Comparison of ENCODE assay signal across 22 mouse cellular contexts in the genomic region with DNA sequence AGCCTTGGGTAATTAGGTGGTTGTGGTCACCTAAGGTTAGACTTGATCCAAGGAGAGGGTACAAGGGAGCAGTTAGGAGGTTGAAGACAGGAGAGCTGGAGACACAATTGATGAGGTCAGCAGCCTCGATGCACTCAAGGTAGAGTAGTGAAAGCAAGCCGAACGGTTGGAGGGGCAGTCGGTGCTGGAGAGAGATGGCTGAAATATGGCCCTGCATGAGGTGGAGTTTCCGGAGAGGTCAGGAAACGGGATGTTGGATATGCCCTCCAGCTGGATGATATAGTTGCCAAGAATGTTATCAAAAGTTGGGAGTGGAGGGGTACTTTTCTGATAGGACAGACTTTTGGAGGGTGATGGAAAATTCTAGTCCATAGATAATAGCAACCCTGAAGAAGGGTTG. TPM values are rescaled to one million over a fixed set of nuclear protein-coding genes. Genes with fewer than 3 reads are reported as not detected.
DNase-seq lines count a peak whose midpoint lies in the region; ATAC-seq lines count a peak whose summit lies in the region.
"Had no signal": no experiment of that assay in that cellular context is flagged by ENCODE, and none has a peak within 500 bp of the region (broad histone marks: within the 10 kb centered on the region; RNA-seq: fewer than 3 reads in every experiment).

No protein-coding gene starts in this region.

- H3K9ac ChIP-seq in heart, embryonic 11.5 days (ENCODE audit: low read depth, low read length) = no peak overlapping the region
- H3K9ac ChIP-seq in kidney, embryonic 16.5 days (replicated peaks; ENCODE audit: low read length) = no peak overlapping the region
- H3K9ac ChIP-seq: forebrain, embryonic 15.5 days; hindbrain, embryonic 14.5 days; liver, embryonic 13.5 days had no signal

- DNase-seq in heart, postnatal 25 days (ENCODE audit: low spot score) = no peak
- DNase-seq in kidney, postnatal 10 days = no peak
- DNase-seq in left cerebral cortex, postnatal 10 days (ENCODE audit: extremely low spot score in 1 of 2, low spot score in 2 of 2) = no peak
- DNase-seq: adrenal gland, postnatal 36 days; cerebellum, adult 9-11 months; gastrocnemius, postnatal 10 days; liver, embryonic 13.5 days; lung, adult 2 months had no signal

- H3K4me2 ChIP-seq in heart, embryonic 11.5 days = peak overlapping the region; percentile 10
- peak overlapping the region; percentile 4; the same call in 1 of the 2 replicates for H3K4me2 ChIP-seq in kidney, embryonic 16.5 days (replicated peaks; ENCODE audit: low read depth, low read length)
- H3K4me2 ChIP-seq: forebrain, embryonic 15.5 days; hindbrain, embryonic 14.5 days; liver, embryonic 13.5 days; midbrain, embryonic 11.5 days had no signal

- intact Hi-C loops in heart, postnatal 25 days (cut with DNase I) = no loop called here
- intact Hi-C loops in left cerebral cortex, postnatal 10 days (cut with DNase I) = no loop called here

- no peaks in the 10 kb centered on the region for H3K27me3 ChIP-seq in heart, embryonic 11.5 days (ENCODE audit: control insufficient read depth, insufficient read depth, low read length)
- no peaks in the 10 kb centered on the region for H3K27me3 ChIP-seq in kidney, embryonic 16.5 days (ENCODE audit: insufficient read depth, low read length)
- H3K27me3 ChIP-seq in megakaryocyte, embryonic 14.5 days (replicated peaks) = no peaks in the 10 kb centered on the region
- H3K27me3 ChIP-seq: CH12.LX; forebrain, embryonic 15.5 days; liver, embryonic 13.5 days; Patski had no signal

- 62% methylated on average over 6 of the region's 6 CpGs for WGBS in heart, embryonic 11.5 days (ENCODE audit: insufficient replicate concordance)
- 43% methylated on average over 6 of the region's 6 CpGs for WGBS in kidney, embryonic 16.5 days

- no peaks in the 10 kb centered on the region for H3K9me3 ChIP-seq in heart, embryonic 11.5 days (replicated peaks; ENCODE audit: control insufficient read depth, low read length)
- no peaks in the 10 kb centered on the region for H3K9me3 ChIP-seq in kidney, embryonic 16.5 days (ENCODE audit: low read length)
- no peaks in the 10 kb centered on the region for H3K9me3 ChIP-seq in megakaryocyte, embryonic 14.5 days
- H3K9me3 ChIP-seq: embryonic facial prominence, embryonic 10.5 days; forebrain, embryonic 15.5 days; G1E; liver, embryonic 13.5 days had no signal

- peaks cover 25% of the 10 kb centered on the region for H3K4me1 ChIP-seq in heart, embryonic 11.5 days (ENCODE audit: control insufficient read depth, insufficient read depth, low read length)
- peaks cover 26% of the 10 kb centered on the region for H3K4me1 ChIP-seq in kidney, embryonic 16.5 days (ENCODE audit: insufficient read depth, low read length)
- peaks cover 97% of the 10 kb centered on the region for H3K4me1 ChIP-seq in megakaryocyte, embryonic 14.5 days

- H3K36me3 ChIP-seq in heart, embryonic 11.5 days (ENCODE audit: control insufficient read depth, insufficient read depth, low read length) = peaks cover 11% of the 10 kb centered on the region
- peaks cover 30% of the 10 kb centered on the region for H3K36me3 ChIP-seq in kidney, embryonic 16.5 days (ENCODE audit: insufficient read depth, low read length)
- peaks cover 89% of the 10 kb centered on the region for H3K36me3 ChIP-seq in megakaryocyte, embryonic 14.5 days (replicated peaks; ENCODE audit: low read length)

- H3K27ac ChIP-seq in heart, embryonic 11.5 days (ENCODE audit: low read depth, low read length) = peak overlapping the region; percentile 68
- peak overlapping the region; percentile 31; the same call in 1 of the 2 replicates for H3K27ac ChIP-seq in kidney, embryonic 16.5 days (ENCODE audit: low read length)
- H3K27ac ChIP-seq: embryonic facial prominence, embryonic 10.5 days; forebrain, embryonic 15.5 days; hindbrain, embryonic 14.5 days; liver, embryonic 13.5 days; macrophage had no signal

- no peak for ATAC-seq in heart, embryonic 11.5 days (replicated peaks; ENCODE audit: insufficient number of reproducible peaks, low FRiP score, low TSS enrichment)
- no peak for ATAC-seq in kidney, embryonic 16.5 days (ENCODE audit: low FRiP score, low TSS enrichment)
- ATAC-seq in megakaryocyte, adult 5-6 weeks (ENCODE audit: poor library complexity, severe bottlenecking) = no peak
- ATAC-seq: forebrain, embryonic 15.5 days; inflammation-experienced regulatory T-cells, adult 6 months; Patski had no signal

- H3K4me3 ChIP-seq in heart, embryonic 11.5 days (ENCODE audit: low read depth, low read length) = no peak overlapping the region
- no peak overlapping the region for H3K4me3 ChIP-seq in kidney, embryonic 16.5 days (ENCODE audit: low read length)
- peak overlapping the region; percentile 56 for H3K4me3 ChIP-seq in megakaryocyte, embryonic 14.5 days (replicated peaks)
- H3K4me3 ChIP-seq: embryonic facial prominence, embryonic 10.5 days; forebrain, embryonic 15.5 days; liver, embryonic 13.5 days had no signal

RNA-seq across cellular contexts. Expression of a gene that starts 13.6 kb away (rescaled TPM):
- polyA plus RNA-seq in heart, embryonic 11.5 days (2014; fragmentation: Nextera tagmentation; extraction: Ambion mirVana) = 1.8 and 2.3 TPM in 2 replicates
- under 1 TPM in 1 of 2 experiments, not detected in 1; 0.88 TPM for total RNA-seq in heart, postnatal 25 days (2021)
- 1.8 and 4.2 TPM in 2 replicates for polyA plus RNA-seq in kidney, embryonic 16.5 days (2015; fragmentation: Nextera tagmentation; extraction: Ambion mirVana)
- polyA plus RNA-seq in megakaryocyte, embryonic 14.5 days (2012; ENCODE audit: insufficient read depth, low replicate concordance) = not detected in 2 replicates
- total RNA-seq in megakaryocyte, adult 5-6 weeks (2015) = 5.9 and 8.8 TPM in 2 replicates
- 1.4 and 3.7 TPM in 2 replicates for total RNA-seq in megakaryocyte, adult 5-6 weeks (2017)
- 1 to 10 TPM; 2.9 to 4.4 TPM for total RNA-seq in left cerebral cortex, postnatal 10 days (2021)
- polyA plus RNA-seq: G1E; testis, adult 2 months had no signal

RNA-seq across cellular contexts. Expression of a gene that starts 21.2 kb away (rescaled TPM):
- 37.1 and 37.4 TPM in 2 replicates for polyA plus RNA-seq in heart, embryonic 11.5 days (2014; fragmentation: Nextera tagmentation; extraction: Ambion mirVana)
- 10 to 100 TPM; 55.0 to 55.8 TPM for total RNA-seq in heart, postnatal 25 days (2021)
- 42.6 and 44.3 TPM in 2 replicates for polyA plus RNA-seq in kidney, embryonic 16.5 days (2015; fragmentation: Nextera tagmentation; extraction: Ambion mirVana)
- polyA plus RNA-seq in megakaryocyte, embryonic 14.5 days (2012; ENCODE audit: insufficient read depth, low replicate concordance) = 23.4 and 34.8 TPM in 2 replicates
- 163 and 164 TPM in 2 replicates for total RNA-seq in megakaryocyte, adult 5-6 weeks (2015)
- total RNA-seq in megakaryocyte, adult 5-6 weeks (2017) = 143 and 160 TPM in 2 replicates
- 10 to 100 TPM; 58.7 to 64.6 TPM for total RNA-seq in left cerebral cortex, postnatal 10 days (2021)

RNA-seq across cellular contexts. Expression of a gene that starts 22.3 kb away (rescaled TPM):
- polyA plus RNA-seq in heart, embryonic 11.5 days (2014; fragmentation: Nextera tagmentation; extraction: Ambion mirVana) = 0.14 and 0.84 TPM in 2 replicates
- total RNA-seq in heart, postnatal 25 days (2021) = under 1 TPM; 0.16 to 0.78 TPM
- 0.46 and 0.53 TPM in 2 replicates for polyA plus RNA-seq in kidney, embryonic 16.5 days (2015; fragmentation: Nextera tagmentation; extraction: Ambion mirVana)
- polyA plus RNA-seq in megakaryocyte, embryonic 14.5 days (2012; ENCODE audit: insufficient read depth, low replicate concordance) = 1.2 and 1.4 TPM in 2 replicates
- 0.52 and 0.58 TPM in 2 replicates for total RNA-seq in megakaryocyte, adult 5-6 weeks (2015)
- 0.33 TPM in 1 of 2 replicates, not detected in the other for total RNA-seq in megakaryocyte, adult 5-6 weeks (2017)
- total RNA-seq in left cerebral cortex, postnatal 10 days (2021) = 10 to 100 TPM in 1 of 2 experiments, 1 to 10 TPM in 1; 7.7 to 10.6 TPM
- total RNA-seq: CH12.LX had no signal
- polyA plus RNA-seq: macrophage had no signal

RNA-seq across cellular contexts. Expression of a gene that starts 56.8 kb away (rescaled TPM):
- polyA plus RNA-seq in heart, embryonic 11.5 days (2014; fragmentation: Nextera tagmentation; extraction: Ambion mirVana) = 2.6 and 2.9 TPM in 2 replicates
- total RNA-seq in heart, postnatal 25 days (2021) = under 1 TPM; 0.17 to 0.18 TPM
- polyA plus RNA-seq in kidney, embryonic 16.5 days (2015; fragmentation: Nextera tagmentation; extraction: Ambion mirVana) = 52.5 and 57.2 TPM in 2 replicates
- polyA plus RNA-seq in megakaryocyte, embryonic 14.5 days (2012; ENCODE audit: insufficient read depth, low replicate concordance) = 0.50 TPM in 1 of 2 replicates, not detected in the other
- 12.2 and 17.0 TPM in 2 replicates for total RNA-seq in megakaryocyte, adult 5-6 weeks (2015)
- total RNA-seq in megakaryocyte, adult 5-6 weeks (2017) = 21.3 and 32.8 TPM in 2 replicates
- total RNA-seq in left cerebral cortex, postnatal 10 days (2021) = under 1 TPM; 0.66 to 0.75 TPM
- total RNA-seq: CH12.LX had no signal
- polyA plus RNA-seq: G1E; inflammation-experienced regulatory T-cells, adult 6 months had no signal

Comparison
In these comparisons a context has a peak if more than half of its experiments do, and no peak if none do; other contexts are left out.
1. RNA of a gene that starts 22.3 kb away (total RNA-seq): 7.7 to 10.6 TPM in left cerebral cortex, postnatal 10 days; 0.16 to 0.78 TPM in heart, postnatal 25 days and 0.33 to 0.58 TPM in megakaryocyte, adult 5-6 weeks; every median in the first group is over 4 times any median in the second.